Mouse (Mus musculus) NIH3T3 (cell line): Measurements from ENCODE around the gene Rsph3b.

Experiments
- DNase-seq: peaks from one replicate; pipeline ENCODE4 v3.0.0-alpha.2; 2012; ENCODE audit warnings: low read depth

Gene Rsph3b

GRCm38 (mm10) chr17:6863521-6863920 lies 85.0 kb downstream of the Rsph3b start:
- DNase-seq, result no peak

GRCm38 (mm10) chr17:6862040-6862780 lies 86.3 kb downstream of the Rsph3b start:
- DNase-seq, result no peak

- no peak for DNase-seq
Measured at GRCm38 (mm10) chr17:6861181-6862039, 87.1 kb downstream of the Rsph3b start.

- DNase-seq, result no peak
Measured at GRCm38 (mm10) chr17:6860491-6860897, 88.0 kb downstream of the Rsph3b start.

GRCm38 (mm10) chr17:6860067-6860466 lies 88.4 kb downstream of the Rsph3b start:
- DNase-seq, result no peak
